Mouse (Mus musculus): ENCODE data around the gene Actc1. TPM values are rescaled to one million over a fixed set of nuclear protein-coding genes. Genes with fewer than 3 reads are reported as not detected.

Gene Actc1
- total RNA-seq, 2 experiments from 2014 or later, result 16,623 to 16,697 TPM

- DNase-seq, result peak in 1 of 2 experiments; percentile 33
- intact Hi-C loops (cut with DNase I), result no loop called here
Measured at GRCm38 (mm10) chr2:114051111-114051870, 2.1 kb downstream of the Actc1 start.

- DNase-seq, result peak in 1 of 2 experiments; percentile 30
- intact Hi-C loops (cut with DNase I), result no loop called here
Measured at GRCm38 (mm10) chr2:114050150-114050549, 3.2 kb downstream of the Actc1 start.

- DNase-seq, result no peak
- intact Hi-C loops (cut with DNase I), result no loop called here
Measured at GRCm38 (mm10) chr2:114049372-114049771, 4.0 kb downstream of the Actc1 start.

- no peak for DNase-seq
- intact Hi-C loops (cut with DNase I), result no loop called here
Measured at GRCm38 (mm10) chr2:114047960-114048611, 5.3 kb downstream of the Actc1 start.

- intact Hi-C loops (cut with DNase I), result no loop called here
- DNase-seq, result peak in 1 of 2 experiments; percentile 57
Measured at GRCm38 (mm10) chr2:114046151-114046664, 7.1 kb downstream of the Actc1 start.

GRCm38 (mm10) chr2:114037926-114038325, 15.4 kb downstream of the Actc1 start:
- intact Hi-C loops (cut with DNase I), result no loop called here

GRCm38 (mm10) chr2:114032259-114032658, 21.1 kb downstream of the Actc1 start:
- no peak for DNase-seq
- intact Hi-C loops (cut with DNase I), result no loop called here

More at GRCm38 (mm10) chr2:114037926-114038325, 15.4 kb downstream of the Actc1 start:
- no peak for DNase-seq

GRCm38 (mm10) chr2:114023383-114023782, 30.0 kb downstream of the Actc1 start:
- no peak for DNase-seq
- intact Hi-C loops (cut with DNase I), result no loop called here

GRCm38 (mm10) chr2:114020210-114020563, 33.2 kb downstream of the Actc1 start:
- intact Hi-C loops (cut with DNase I), result no loop called here
- DNase-seq, result no peak

GRCm38 (mm10) chr2:114019474-114020209, 33.7 kb downstream of the Actc1 start:
- intact Hi-C loops (cut with DNase I), result no loop called here
- no peak for DNase-seq

GRCm38 (mm10) chr2:114018136-114018535, 35.2 kb downstream of the Actc1 start:
- intact Hi-C loops (cut with DNase I), result no loop called here
- DNase-seq, result no peak

GRCm38 (mm10) chr2:114014839-114015238, 38.5 kb downstream of the Actc1 start:
- DNase-seq, result no peak
- intact Hi-C loops (cut with DNase I), result no loop called here

- intact Hi-C loops (cut with DNase I), result no loop called here
- DNase-seq, result no peak
Measured at GRCm38 (mm10) chr2:114013846-114014245, 39.5 kb downstream of the Actc1 start.

GRCm38 (mm10) chr2:114013295-114013771, 40.0 kb downstream of the Actc1 start, which contains the start of gene Gjd2:
Gene Gjd2, minus strand, starts transcription at chr2:114013619.
- DNase-seq, result peak; percentile 10 to 13
- intact Hi-C loops (cut with DNase I), result no loop called here

- intact Hi-C loops (cut with DNase I), result no loop called here
- peak in 1 of 2 experiments; percentile 2 for DNase-seq
Measured at GRCm38 (mm10) chr2:114012749-114013211, 40.6 kb downstream of the Actc1 start.

GRCm38 (mm10) chr2:114011838-114012237, 41.5 kb downstream of the Actc1 start:
- intact Hi-C loops (cut with DNase I), result no loop called here
- peak; percentile 67 for DNase-seq

GRCm38 (mm10) chr2:114008321-114008720, 45.0 kb downstream of the Actc1 start:
- intact Hi-C loops (cut with DNase I), result no loop called here
- DNase-seq, result no peak

GRCm38 (mm10) chr2:113997484-113997883, 55.9 kb downstream of the Actc1 start:
- intact Hi-C loops (cut with DNase I), result no loop called here

More at GRCm38 (mm10) chr2:113997484-113997883, 55.9 kb downstream of the Actc1 start:
- no peak for DNase-seq
